Mouse (Mus musculus) cerebellum, adult 2 months (tissue): ENCODE results near the gene Arv1.

ENCODE experiments used
- CTCF ChIP-seq: fragments of 200-500 bp; IDR thresholded peaks from 2 replicates; pipeline ENCODE4 v1.5.1; 2011; ENCODE audit warnings: low read depth, mild to moderate bottlenecking, control low read depth, low read length, moderate library complexity, borderline replicate concordance; ENCODE audit not compliant: insufficient read depth
- POLR2A ChIP-seq: fragments of 200-500 bp; IDR thresholded peaks from 2 replicates; pipeline ENCODE4 v1.6.1; 2011; ENCODE audit warnings: low read length, control low read depth, borderline replicate concordance; ENCODE audit not compliant: insufficient read depth

DNA sequence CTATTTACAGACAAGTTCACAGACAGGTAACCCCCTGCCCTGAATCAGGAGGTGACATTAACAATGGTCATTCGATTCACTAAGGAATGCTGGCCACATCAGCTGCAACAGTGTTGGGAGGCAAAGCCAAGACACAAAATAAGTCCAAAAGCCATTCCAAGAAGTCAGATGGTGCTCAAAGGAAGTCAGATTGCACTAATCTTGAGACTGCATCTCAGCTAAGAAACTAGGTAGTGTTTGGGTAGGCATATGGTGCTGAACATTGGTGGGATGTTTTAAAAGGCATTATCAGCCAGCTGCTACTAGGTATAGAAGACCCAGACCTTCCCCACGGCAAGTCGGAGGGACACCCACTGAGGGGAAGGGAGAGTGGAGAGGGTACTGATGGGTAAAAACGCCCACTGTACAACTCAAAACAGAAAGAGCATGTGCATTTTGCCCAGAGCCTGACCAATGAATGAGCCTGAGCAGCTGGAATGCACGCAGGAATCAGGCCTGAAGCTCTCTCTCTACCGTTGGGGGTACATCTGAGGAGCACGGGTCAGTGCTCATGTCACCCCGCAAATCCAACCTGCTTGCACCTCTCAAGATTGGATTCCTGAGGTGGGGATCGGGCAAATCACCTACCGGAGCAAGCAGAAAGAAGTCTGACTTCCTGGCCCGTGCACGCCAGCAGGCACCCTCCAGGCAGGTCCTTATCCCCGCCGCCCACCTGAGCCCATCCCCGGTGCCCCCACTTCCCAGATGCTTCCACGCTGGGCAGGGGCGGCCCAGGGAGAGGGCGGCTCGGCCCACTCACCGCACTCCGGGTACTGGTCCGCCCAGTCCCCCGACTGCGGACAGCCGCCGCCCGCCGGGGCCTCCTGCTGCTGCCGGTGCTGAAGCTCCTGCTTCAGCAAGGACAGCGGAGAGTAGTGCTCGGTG, 739 bp upstream of the Arv1 start:
- no peak for TF ChIP-seq CTCF
- no peak for TF ChIP-seq POLR2A
